Mouse (Mus musculus): ENCODE results near the gene Cic. TPM values are rescaled to one million over a fixed set of nuclear protein-coding genes. Genes with fewer than 3 reads are reported as not detected.
"Not testable (repeated sequence)": the region's sequence is repeated elsewhere in the genome, so short reads cannot be mapped to it uniquely, and the experiment has no call there.

Cic gene
- polyA plus RNA-seq, 1 experiment, result 290 TPM

DNA sequence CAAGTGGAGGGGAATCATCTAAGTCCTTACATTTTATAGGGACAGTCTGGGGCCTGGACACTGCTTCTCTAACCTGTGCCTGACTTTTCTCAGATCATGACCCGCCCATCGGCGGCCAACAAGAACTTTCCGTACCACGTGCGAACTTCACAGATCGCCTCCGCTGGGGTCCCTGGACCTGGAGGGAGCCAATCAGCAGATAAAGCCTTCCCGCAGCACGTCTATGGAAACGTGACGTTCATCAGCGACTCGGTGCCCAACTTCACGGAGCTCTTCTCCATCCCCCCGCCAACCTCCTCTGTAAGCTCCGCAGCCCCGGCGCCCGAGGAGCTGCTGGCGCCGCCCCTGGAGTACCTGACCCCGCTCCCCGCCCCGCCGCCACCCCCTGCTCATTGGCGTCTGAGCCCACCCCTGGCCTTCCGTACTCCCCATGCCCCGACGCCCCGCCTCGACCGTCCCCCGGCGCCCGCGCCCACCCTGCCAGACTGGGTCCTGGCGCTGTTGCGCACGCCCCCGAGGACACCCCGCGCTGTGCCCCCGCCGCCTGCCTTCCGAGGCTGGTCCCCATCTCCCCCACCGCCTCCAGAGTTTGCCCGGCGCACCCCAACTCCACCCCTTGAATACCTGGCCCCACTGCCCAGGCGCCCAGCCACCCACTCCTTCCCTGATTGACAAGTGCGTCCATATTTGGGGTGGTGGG, 47.3 kb downstream of the Cic start:
- H3K27me3 ChIP-seq (replicated peaks), result peaks cover 56% of the 10 kb centered on the region
- TF ChIP-seq GATA1 (IDR thresholded peaks at IDR 0.05; ENCODE audit: borderline replicate concordance, low read length) (no peak), FLI1 (IDR thresholded peaks at IDR 0.05; ENCODE audit: low read length) (no peak)
- H3K9me3 ChIP-seq, result no peaks in the 10 kb centered on the region
- H3K4me1 ChIP-seq, result peaks cover 30% of the 10 kb centered on the region
- H3K4me3 ChIP-seq (replicated peaks), result peak overlapping the region; percentile 96
- H3K36me3 ChIP-seq (replicated peaks; ENCODE audit: low read length), result no peaks in the 10 kb centered on the region

DNA sequence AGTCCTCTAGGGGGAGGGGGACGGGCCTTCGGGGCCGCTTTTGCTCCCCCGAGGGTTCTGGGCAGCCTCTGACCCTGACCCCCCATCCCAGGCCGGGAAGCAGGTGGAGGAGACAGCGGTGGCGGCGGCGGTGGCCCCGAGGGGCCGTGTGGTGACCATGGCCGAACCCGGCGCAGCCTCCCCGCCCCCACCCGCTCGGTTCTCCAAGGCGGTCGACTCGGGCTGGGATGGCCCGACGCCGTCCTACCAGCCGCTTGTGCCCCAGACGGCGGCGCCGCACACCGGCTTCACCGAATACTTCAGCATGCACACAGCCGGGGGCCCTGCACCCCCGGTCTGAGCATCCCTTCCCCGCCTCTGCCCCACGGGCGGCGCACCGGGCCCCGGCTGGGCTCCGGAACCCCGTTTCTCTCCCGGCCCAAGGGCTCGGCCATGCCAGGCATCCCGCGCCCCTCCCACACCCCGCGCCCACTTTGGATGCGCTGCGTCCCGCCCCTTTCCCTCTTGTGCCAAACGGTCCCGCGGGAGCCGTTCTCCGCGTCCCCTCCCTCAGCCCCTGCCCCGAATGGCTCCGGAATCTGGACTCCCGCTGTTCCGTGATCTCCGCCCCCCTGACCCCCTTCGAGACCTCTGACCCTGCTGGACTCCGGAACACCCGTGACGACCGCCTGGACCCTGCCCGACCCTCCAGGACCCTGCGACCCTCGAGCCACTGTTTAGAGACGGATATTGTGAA, 48.0 kb downstream of the Cic start:
- Histone ChIP-seq H3K27me3 (replicated peaks) (peaks cover 52% of the 10 kb centered on the region), H3K4me3 (replicated peaks) (peak overlapping the region; percentile 96)
- TF ChIP-seq GATA1 (IDR thresholded peaks at IDR 0.05; ENCODE audit: borderline replicate concordance, low read length) (no peak), FLI1 (IDR thresholded peaks at IDR 0.05; ENCODE audit: low read length) (no peak)

DNA sequence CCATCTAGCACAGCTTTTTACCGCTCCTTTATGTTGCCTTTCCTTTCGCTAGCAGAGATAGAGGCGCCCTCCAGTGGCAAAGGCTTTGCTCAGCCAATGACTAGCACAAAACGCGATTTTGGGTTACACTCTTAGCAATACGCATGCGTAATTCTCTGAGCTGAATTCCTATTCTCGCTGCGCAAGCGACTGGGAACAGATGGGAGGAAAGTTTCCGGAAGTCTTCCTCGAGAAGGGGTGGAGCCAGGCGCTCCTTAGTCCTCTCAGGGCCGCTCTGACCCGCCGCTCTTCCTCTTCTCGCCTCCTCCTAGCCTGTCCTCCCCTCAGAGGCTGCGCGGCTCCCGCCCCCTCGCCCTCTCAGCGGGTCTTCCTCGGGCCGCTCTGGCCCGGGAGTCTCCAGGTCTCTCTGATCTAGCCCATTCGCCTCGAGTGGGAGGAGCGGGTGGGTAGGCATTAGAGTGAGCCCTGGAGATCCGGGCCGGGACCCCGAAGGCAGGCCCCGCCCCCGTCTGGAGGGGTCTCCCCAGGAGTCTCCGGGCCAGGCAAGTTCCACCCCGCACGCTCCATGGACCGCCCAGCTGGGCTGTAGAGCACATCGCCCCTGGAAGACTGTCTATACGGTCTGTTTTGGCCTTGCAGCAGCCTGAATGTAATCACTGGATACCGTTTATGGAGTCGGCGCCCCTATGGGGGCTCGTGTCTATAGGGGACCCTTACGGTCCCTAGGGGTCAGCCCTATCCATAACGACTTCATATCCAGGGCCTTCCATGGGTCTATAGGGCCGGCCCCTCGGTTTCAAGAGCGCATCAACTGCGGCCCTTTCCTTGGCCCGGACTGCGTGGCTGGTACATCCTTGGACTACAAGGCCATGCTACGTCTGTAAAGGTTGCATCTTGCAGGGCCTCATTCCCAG, 49.3 kb downstream of the Cic start, which contains the start of gene Megf8:
Megf8 (plus strand) TSS at position 633 of the 914 bp plus-strand sequence.
- Histone ChIP-seq H3K4me1 (peaks cover 37% of the 10 kb centered on the region), H3K9me3 (no peaks in the 10 kb centered on the region; the same call in 1 of the 2 replicates), H3K27me3 (replicated peaks) (peaks cover 42% of the 10 kb centered on the region), H3K36me3 (replicated peaks; ENCODE audit: low read length) (no peaks in the 10 kb centered on the region), H3K4me3 (replicated peaks) (peak within 1 kb of the TSS; percentile 96)
- TF ChIP-seq FLI1 (IDR thresholded peaks at IDR 0.05; ENCODE audit: low read length) (no peak), GATA1 (IDR thresholded peaks at IDR 0.05; ENCODE audit: borderline replicate concordance, low read length) (no peak)

More for the DNA sequence above, 48.0 kb downstream of the Cic start:
- no peaks in the 10 kb centered on the region for H3K36me3 ChIP-seq (replicated peaks; ENCODE audit: low read length)
- no peaks in the 10 kb centered on the region; the same call in 1 of the 2 replicates for H3K9me3 ChIP-seq
- peaks cover 30% of the 10 kb centered on the region for H3K4me1 ChIP-seq

DNA sequence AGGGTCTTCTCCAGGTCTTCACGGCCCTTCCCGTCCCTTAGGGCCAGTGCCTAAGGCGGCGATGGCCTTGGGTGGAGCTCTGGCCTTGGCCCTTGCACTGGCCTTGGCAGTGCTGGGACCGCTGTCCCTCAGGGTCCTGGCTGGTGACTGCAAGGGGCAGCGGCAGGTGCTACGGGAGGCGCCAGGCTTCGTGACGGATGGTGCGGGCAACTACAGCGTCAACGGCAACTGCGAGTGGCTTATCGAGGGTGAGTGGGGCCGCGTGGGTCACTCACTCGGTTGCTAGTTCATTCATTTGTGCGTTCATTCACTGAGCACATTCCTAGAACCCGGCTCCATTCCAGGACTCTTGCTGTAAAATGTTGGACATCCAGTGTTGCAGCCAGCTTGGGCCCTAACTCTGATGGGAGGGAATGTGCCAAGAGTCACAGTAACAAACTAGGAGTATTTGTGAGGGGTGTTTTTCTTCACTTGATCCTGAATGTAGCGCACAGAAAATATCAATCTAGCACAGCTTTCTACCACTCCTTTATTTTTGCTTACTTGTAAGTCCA, 50.0 kb downstream of the Cic start:
- peaks cover 34% of the 10 kb centered on the region for H3K27me3 ChIP-seq (replicated peaks)
- H3K4me1 ChIP-seq, result peaks cover 42% of the 10 kb centered on the region
- TF ChIP-seq GATA1 (IDR thresholded peaks at IDR 0.05; ENCODE audit: borderline replicate concordance, low read length) (no peak), FLI1 (IDR thresholded peaks at IDR 0.05; ENCODE audit: low read length) (no peak)
- peak overlapping the region; percentile 96 for H3K4me3 ChIP-seq (replicated peaks)
- H3K9me3 ChIP-seq, result no peaks in the 10 kb centered on the region; the same call in 1 of the 2 replicates
- no peaks in the 10 kb centered on the region for H3K36me3 ChIP-seq (replicated peaks; ENCODE audit: low read length)

DNA sequence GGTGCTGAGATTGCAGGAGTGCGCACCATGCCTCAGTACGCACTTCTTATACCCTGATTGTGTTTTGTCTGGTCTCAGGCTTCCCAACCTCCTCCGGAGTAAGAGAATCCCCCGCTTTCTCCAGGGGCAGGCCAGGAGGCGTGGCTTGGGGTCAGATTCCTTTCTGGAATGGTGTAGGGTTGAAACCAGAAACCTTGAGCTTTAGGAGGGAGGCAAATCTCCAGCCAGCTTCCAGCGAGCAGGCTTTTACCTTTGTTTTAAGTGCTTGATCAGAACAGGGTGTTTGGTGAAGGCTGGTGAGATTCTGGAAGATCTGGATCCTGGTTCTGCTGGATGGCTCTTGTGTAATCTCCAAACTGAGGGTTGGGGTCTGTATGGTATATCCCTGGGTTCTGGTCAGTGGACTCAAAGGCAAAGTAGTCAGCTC, 54.6 kb downstream of the Cic start:
- H3K9me3 ChIP-seq, result no peaks in the 10 kb centered on the region; the same call in 1 of the 2 replicates
- no peaks in the 10 kb centered on the region for H3K36me3 ChIP-seq (replicated peaks; ENCODE audit: low read length)
- TF ChIP-seq GATA1 (IDR thresholded peaks at IDR 0.05; ENCODE audit: borderline replicate concordance, low read length), result no peak
- TF ChIP-seq FLI1 (IDR thresholded peaks at IDR 0.05; ENCODE audit: low read length), result no peak
- H3K4me3 ChIP-seq (replicated peaks), result no peak overlapping the region
- H3K4me1 ChIP-seq, result peaks cover 29% of the 10 kb centered on the region
- no peaks in the 10 kb centered on the region for H3K27me3 ChIP-seq (replicated peaks)

DNA sequence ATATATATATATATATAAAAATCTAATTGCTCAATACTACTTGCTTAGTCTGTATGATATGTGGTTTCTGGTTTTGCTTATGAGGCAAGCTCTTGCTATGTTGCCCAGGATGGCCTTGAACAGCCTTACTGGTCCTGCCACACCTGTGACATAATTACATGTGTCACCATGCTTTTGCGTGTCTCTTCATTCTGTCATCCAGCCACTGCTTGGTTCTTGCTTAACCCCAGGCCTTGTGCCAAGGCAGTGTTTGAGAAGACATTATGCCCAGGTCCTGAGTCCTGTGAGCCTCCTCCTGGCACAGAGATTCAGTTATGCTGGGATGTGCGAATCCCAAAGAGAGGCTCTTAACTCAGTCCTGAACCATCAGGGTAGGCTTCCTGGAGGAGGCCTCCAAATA, 55.7 kb downstream of the Cic start:
- Histone ChIP-seq H3K36me3 (replicated peaks; ENCODE audit: low read length) (peaks cover 9% of the 10 kb centered on the region), H3K4me3 (replicated peaks) (no peak overlapping the region)
- TF ChIP-seq GATA1 (IDR thresholded peaks at IDR 0.05; ENCODE audit: borderline replicate concordance, low read length), result no peak
- no peak for TF ChIP-seq FLI1 (IDR thresholded peaks at IDR 0.05; ENCODE audit: low read length)

DNA sequence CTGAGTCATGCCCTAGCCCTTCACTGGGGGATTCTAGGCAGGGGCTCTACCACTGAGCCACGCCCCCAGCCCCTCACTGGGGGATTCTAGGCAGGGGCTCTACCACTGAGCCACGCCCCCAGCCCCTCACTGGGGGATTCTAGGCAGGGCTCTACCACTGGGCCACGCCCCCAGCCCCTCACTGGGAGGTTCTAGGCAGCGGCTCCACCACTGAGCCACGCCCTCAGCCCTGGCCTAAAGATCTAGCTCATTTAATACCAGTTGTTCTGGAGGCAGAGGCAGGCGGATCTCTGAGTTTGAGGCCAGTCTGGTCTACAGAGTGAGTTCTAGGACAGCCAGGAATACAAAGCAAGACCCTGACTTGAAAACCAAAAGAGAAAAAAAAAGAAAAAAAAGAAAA, 57.9 kb downstream of the Cic start:
- peaks cover 22% of the 10 kb centered on the region for H3K36me3 ChIP-seq (replicated peaks; ENCODE audit: low read length)
- H3K9me3 ChIP-seq; H3K27me3 ChIP-seq (replicated peaks): not testable (repeated sequence)

More for the DNA sequence above, 55.7 kb downstream of the Cic start:
- H3K4me1 ChIP-seq, result peaks cover 22% of the 10 kb centered on the region
- H3K27me3 ChIP-seq (replicated peaks), result peaks cover 2% of the 10 kb centered on the region
- no peaks in the 10 kb centered on the region; the same call in 1 of the 2 replicates for H3K9me3 ChIP-seq

DNA sequence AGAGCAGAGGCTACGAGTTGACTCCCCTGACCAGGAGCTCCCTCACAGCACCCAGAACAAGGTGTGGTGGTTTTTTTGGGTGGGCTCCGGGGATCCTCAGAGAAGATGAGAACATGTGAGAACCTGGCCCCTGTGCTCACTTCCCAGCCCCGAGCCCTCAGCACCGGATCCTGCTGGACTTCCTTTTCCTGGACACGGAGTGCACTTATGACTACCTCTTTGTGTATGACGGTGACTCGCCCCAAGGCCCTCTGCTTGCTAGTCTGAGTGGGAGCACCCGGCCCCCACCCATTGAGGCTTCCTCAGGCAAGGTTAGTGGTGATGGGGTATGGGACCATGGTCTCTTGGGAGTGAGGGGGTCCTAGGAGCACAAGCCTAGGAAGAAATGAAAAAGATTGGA, 58.7 kb downstream of the Cic start:
- TF ChIP-seq FLI1 (IDR thresholded peaks at IDR 0.05; ENCODE audit: low read length), result no peak
- TF ChIP-seq GATA1 (IDR thresholded peaks at IDR 0.05; ENCODE audit: borderline replicate concordance, low read length), result no peak
- peaks cover 37% of the 10 kb centered on the region for H3K4me1 ChIP-seq
- H3K27me3 ChIP-seq (replicated peaks), result peaks cover 2% of the 10 kb centered on the region

More for the DNA sequence above, 57.9 kb downstream of the Cic start:
- peaks cover 36% of the 10 kb centered on the region for H3K4me1 ChIP-seq
- not testable (repeated sequence) for H3K4me3 ChIP-seq (replicated peaks)

More for the DNA sequence above, 58.7 kb downstream of the Cic start:
- peaks cover 30% of the 10 kb centered on the region for H3K36me3 ChIP-seq (replicated peaks; ENCODE audit: low read length)
- no peaks in the 10 kb centered on the region for H3K9me3 ChIP-seq
- H3K4me3 ChIP-seq (replicated peaks), result no peak overlapping the region
